In genomic region chr2:103081706-103082105, GRCm38 (mm10) we compare ENCODE assay signal across 21 mouse cellular contexts. TPM values are rescaled to one million over a fixed set of nuclear protein-coding genes. Genes with fewer than 3 reads are reported as not detected.
DNase-seq lines count a peak whose midpoint lies in the region; ATAC-seq and TF ChIP-seq lines count a peak whose summit lies in the region.
"Had no signal": no experiment of that assay in that cellular context is flagged by ENCODE, and none has a peak within 500 bp of the region (broad histone marks: within the 10 kb centered on the region; RNA-seq: fewer than 3 reads in every experiment).

No protein-coding gene starts in this region.

- no peak for TF ChIP-seq CTCF in gastrocnemius, adult 2 months (IDR thresholded peaks at IDR 0.05)
- no peak for TF ChIP-seq CTCF in lung, postnatal 0 days (IDR thresholded peaks at IDR 0.05)
- no peak for TF ChIP-seq CTCF in lung, adult 2 months (IDR thresholded peaks at IDR 0.05; ENCODE audit: insufficient read depth, low read length)
- TF ChIP-seq CTCF in testis, adult 2 months (IDR thresholded peaks at IDR 0.05; ENCODE audit: control insufficient read depth, insufficient read depth, insufficient replicate concordance, low read depth, low read length) = no peak

- H3K9ac ChIP-seq in lung, postnatal 0 days (replicated peaks; ENCODE audit: low read depth) = no peak overlapping the region
- H3K9ac ChIP-seq: embryonic facial prominence, embryonic 12.5 days; forebrain, embryonic 13.5 days; forebrain, embryonic 15.5 days; forebrain, postnatal 0 days had no signal

- H3K4me2 ChIP-seq in lung, postnatal 0 days (replicated peaks; ENCODE audit: low read depth, low read length) = no peak overlapping the region
- H3K4me2 ChIP-seq: embryonic facial prominence, embryonic 12.5 days; forebrain, embryonic 13.5 days; forebrain, embryonic 15.5 days had no signal

- DNase-seq in gastrocnemius, adult 2 months = no peak
- no peak for DNase-seq in gastrocnemius, postnatal 4 days (ENCODE audit: low spot score in 2 of 2)
- peak; percentile 32 for DNase-seq in lung, postnatal 0 days (ENCODE audit: low spot score)
- DNase-seq in lung, adult 2 months = no peak
- no peak for DNase-seq in testis, postnatal 10 days (ENCODE audit: low spot score)
- DNase-seq: adrenal gland, adult 2 months; adrenal gland, postnatal 25 days; cerebellum, adult 11-12 months; cerebellum, adult 9-10 months; cerebellum, postnatal 25 days; forebrain, postnatal 0 days had no signal

- TF ChIP-seq POLR2A in lung, adult 2 months (IDR thresholded peaks at IDR 0.05; ENCODE audit: borderline replicate concordance, extremely low read depth, low read depth, low read length) = no peak
- TF ChIP-seq POLR2A in testis, adult 2 months (IDR thresholded peaks at IDR 0.05; ENCODE audit: control insufficient read depth, low read depth, low read length) = no peak

- 0 out of 2 replicates have a peak overlapping the region, but pooled peaks have one; percentile 4 for H3K27ac ChIP-seq in gastrocnemius, adult 2 months
- no peak overlapping the region for H3K27ac ChIP-seq in lung, postnatal 0 days (ENCODE audit: low read length)
- H3K27ac ChIP-seq in testis, adult 2 months (ENCODE audit: control insufficient read depth, insufficient read depth, low read depth, low read length) = peak overlapping the region; percentile 25; the same call in 1 of the 2 replicates
- no peak overlapping the region for H3K27ac ChIP-seq in brown adipose tissue, adult 24 weeks (replicated peaks; ENCODE audit: low read depth, low read length)
- H3K27ac ChIP-seq: embryonic facial prominence, embryonic 10.5 days; embryonic facial prominence, embryonic 12.5 days; forebrain, embryonic 13.5 days; forebrain, embryonic 15.5 days had no signal

- TF ChIP-seq EP300 in lung, postnatal 0 days (IDR thresholded peaks at IDR 0.05) = no peak

- no peaks in the 10 kb centered on the region for H3K36me3 ChIP-seq in lung, postnatal 0 days (ENCODE audit: insufficient read depth, low read length)
- H3K36me3 ChIP-seq in testis, adult 2 months (ENCODE audit: control insufficient read depth, insufficient read depth, low read length) = no peaks in the 10 kb centered on the region
- H3K36me3 ChIP-seq: embryonic facial prominence, embryonic 10.5 days; embryonic facial prominence, embryonic 12.5 days had no signal

- H3K4me1 ChIP-seq in lung, postnatal 0 days (ENCODE audit: insufficient read depth, low read depth, low read length) = no peaks in the 10 kb centered on the region
- peaks cover 7% of the 10 kb centered on the region for H3K4me1 ChIP-seq in lung, adult 2 months (ENCODE audit: control insufficient read depth, insufficient read depth, low read length)
- no peaks in the 10 kb centered on the region for H3K4me1 ChIP-seq in testis, adult 2 months (ENCODE audit: control insufficient read depth, insufficient read depth, low read length)
- no peaks in the 10 kb centered on the region for H3K4me1 ChIP-seq in brown adipose tissue, adult 24 weeks (ENCODE audit: control insufficient read depth, insufficient read depth, insufficient read length, low read length)
- H3K4me1 ChIP-seq: embryonic facial prominence, embryonic 10.5 days; embryonic facial prominence, embryonic 12.5 days; forebrain, embryonic 13.5 days; forebrain, embryonic 15.5 days had no signal

- H3K9me3 ChIP-seq in lung, postnatal 0 days (ENCODE audit: low read length) = no peaks in the 10 kb centered on the region
- H3K9me3 ChIP-seq: embryonic facial prominence, embryonic 10.5 days; embryonic facial prominence, embryonic 12.5 days; forebrain, embryonic 13.5 days; forebrain, embryonic 15.5 days; G1E had no signal

- H3K4me3 ChIP-seq in gastrocnemius, adult 2 months = no peak overlapping the region
- no peak overlapping the region for H3K4me3 ChIP-seq in lung, postnatal 0 days (ENCODE audit: low read depth, low read length)
- no peak overlapping the region for H3K4me3 ChIP-seq in lung, adult 2 months (replicated peaks; ENCODE audit: extremely low read depth, low read depth, low read length)
- no peak overlapping the region for H3K4me3 ChIP-seq in testis, adult 2 months (ENCODE audit: control insufficient read depth, low read depth, low read length)
- peak overlapping the region; percentile 8; the same call in 1 of the 2 replicates for H3K4me3 ChIP-seq in brown adipose tissue, adult 24 weeks (ENCODE audit: insufficient read depth, low read depth, low read length)
- H3K4me3 ChIP-seq: embryonic facial prominence, embryonic 10.5 days; embryonic facial prominence, embryonic 12.5 days; forebrain, embryonic 13.5 days; forebrain, embryonic 15.5 days had no signal

- no peak for ATAC-seq in lung, postnatal 0 days
- no peak for ATAC-seq in megakaryocyte-erythroid progenitor cell, adult 5-6 weeks (replicated peaks; ENCODE audit: low FRiP score, low TSS enrichment, poor library complexity, severe bottlenecking)
- ATAC-seq: activated CD4-positive, CD25-positive, alpha-beta regulatory T cell, adult 4 months; forebrain, embryonic 13.5 days; forebrain, embryonic 15.5 days; forebrain, postnatal 0 days; Patski had no signal

- no peaks in the 10 kb centered on the region for H3K27me3 ChIP-seq in lung, postnatal 0 days (replicated peaks; ENCODE audit: insufficient read depth, low read length)
- no peaks in the 10 kb centered on the region for H3K27me3 ChIP-seq in testis, adult 2 months (ENCODE audit: control insufficient read depth, insufficient read depth, low read length)
- H3K27me3 ChIP-seq: embryonic facial prominence, embryonic 12.5 days; forebrain, embryonic 13.5 days; forebrain, embryonic 15.5 days; Patski had no signal

- intact Hi-C loops in gastrocnemius, adult 2 months (cut with DNase I) = loop anchor here (5.0 kb wide), 2 partner anchors 346 to 399 kb away; no protein-coding TSS in a partner anchor

- 36% methylated on average over 5 of the region's 5 CpGs for WGBS in lung, postnatal 0 days
- 40% methylated on average over 5 of the region's 5 CpGs for WGBS in lung, adult 2 months

RNA-seq across cellular contexts. Expression of gene Apip, which starts 8.2 kb away (rescaled TPM):
- 10 to 100 TPM; 36.0 to 50.7 TPM for total RNA-seq in gastrocnemius, adult 2 months (2021)
- total RNA-seq in gastrocnemius, postnatal 4 days (2021) = 10 to 100 TPM; 37.6 to 45.2 TPM
- 66.8 and 70.4 TPM in 2 replicates for polyA plus RNA-seq in lung, postnatal 0 days (2015; fragmentation: Nextera tagmentation; extraction: Ambion mirVana)
- 12.0 and 13.7 TPM in 2 replicates for polyA plus RNA-seq in lung, adult 2 months (2012; rRNA removed)
- polyA plus RNA-seq in testis, adult 2 months (2012; rRNA removed) = 16.9 and 19.1 TPM in 2 replicates
- polyA plus RNA-seq in brown adipose tissue, adult 24 weeks (2012; ENCODE audit: insufficient read depth, insufficient read length, missing spikeins) = 113 and 127 TPM in 2 replicates
- 61.8 and 85.4 TPM in 2 replicates for total RNA-seq in megakaryocyte-erythroid progenitor cell, adult 5-6 weeks (2014; fragmentation: Nextera tagmentation)
- total RNA-seq in megakaryocyte-erythroid progenitor cell, adult 5-6 weeks (2017) = 30.3 and 56.7 TPM in 2 replicates

RNA-seq across cellular contexts. Expression of gene Pdhx, which starts 8.4 kb away (rescaled TPM):
- total RNA-seq in gastrocnemius, adult 2 months (2021) = 100 to 1,000 TPM in 1 of 2 experiments, 10 to 100 TPM in 1; 69.0 to 104 TPM
- 10 to 100 TPM; 60.0 to 64.6 TPM for total RNA-seq in gastrocnemius, postnatal 4 days (2021)
- 23.0 and 25.3 TPM in 2 replicates for polyA plus RNA-seq in lung, postnatal 0 days (2015; fragmentation: Nextera tagmentation; extraction: Ambion mirVana)
- 10.8 and 16.0 TPM in 2 replicates for polyA plus RNA-seq in lung, adult 2 months (2012; rRNA removed)
- polyA plus RNA-seq in testis, adult 2 months (2012; rRNA removed) = 47.9 and 50.3 TPM in 2 replicates
- polyA plus RNA-seq in brown adipose tissue, adult 24 weeks (2012; ENCODE audit: insufficient read depth, insufficient read length, missing spikeins) = 131 and 134 TPM in 2 replicates
- 17.9 and 24.6 TPM in 2 replicates for total RNA-seq in megakaryocyte-erythroid progenitor cell, adult 5-6 weeks (2014; fragmentation: Nextera tagmentation)
- total RNA-seq in megakaryocyte-erythroid progenitor cell, adult 5-6 weeks (2017) = 22.6 and 30.6 TPM in 2 replicates

Comparison
In these comparisons a context has a peak if more than half of its experiments do, and no peak if none do; other contexts are left out.
1. H3K27ac ChIP-seq: peak in gastrocnemius, adult 2 months (single experiment) and testis, adult 2 months (single experiment); none in lung, postnatal 0 days (single experiment) and brown adipose tissue, adult 24 weeks (single experiment).